Mouse (Mus musculus) spleen, postnatal 10 days (tissue): ENCODE results near the gene Crtc1.
A peak's percentile ranks its signal among the peaks of the same experiment; 100 is the strongest.

Experiments used
- DNase-seq, 2 experiments: peaks; one replicate each; pipeline ENCODE4 v3.0.0; 2021 to 2022; ENCODE audit warnings: low spot score in 2 of 2

Crtc1 gene

GRCm38 (mm10) chr8:70422722-70423121 lies 16.7 kb downstream of the Crtc1 start:
- no peak for DNase-seq

DNA sequence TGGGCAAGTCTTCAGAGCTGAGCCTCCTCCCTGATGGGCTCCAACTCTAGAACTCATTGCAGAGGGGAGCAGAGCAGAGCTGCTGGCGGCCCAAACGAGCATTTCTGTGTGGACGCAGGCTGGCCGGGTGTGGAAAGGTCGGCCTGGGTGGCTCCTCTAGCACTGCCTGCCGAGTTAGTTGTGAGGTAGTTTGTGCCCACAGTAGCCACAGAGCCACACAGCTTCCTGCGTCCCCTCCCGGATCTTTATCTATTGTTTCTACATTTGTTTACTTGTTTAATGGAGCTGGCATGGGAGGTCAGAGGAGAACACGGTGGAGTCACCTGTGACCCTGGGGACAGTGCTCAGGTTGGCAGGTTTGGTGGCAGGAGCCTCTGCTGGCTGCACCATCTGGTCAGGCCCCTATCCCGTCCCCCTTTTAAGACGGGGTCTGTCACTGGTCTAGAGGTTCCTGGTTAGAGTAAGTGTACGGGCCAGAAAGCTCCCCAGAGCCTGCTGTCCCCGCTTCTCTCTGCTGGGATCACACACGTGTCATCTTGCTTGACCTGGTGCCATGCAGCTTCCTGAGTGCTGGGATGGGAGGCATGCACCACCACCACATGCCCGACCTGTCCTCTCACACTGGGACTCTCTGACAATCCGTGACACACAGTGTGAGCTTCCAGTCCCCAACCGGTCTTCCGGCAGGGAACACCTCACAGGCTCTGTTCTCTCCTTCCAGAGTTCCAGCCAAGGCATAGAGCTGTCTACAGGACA lies 17.9 kb downstream of the Crtc1 start:
- DNase-seq = no peak

GRCm38 (mm10) chr8:70419879-70420643 lies 19.3 kb downstream of the Crtc1 start:
- no peak for DNase-seq

DNA sequence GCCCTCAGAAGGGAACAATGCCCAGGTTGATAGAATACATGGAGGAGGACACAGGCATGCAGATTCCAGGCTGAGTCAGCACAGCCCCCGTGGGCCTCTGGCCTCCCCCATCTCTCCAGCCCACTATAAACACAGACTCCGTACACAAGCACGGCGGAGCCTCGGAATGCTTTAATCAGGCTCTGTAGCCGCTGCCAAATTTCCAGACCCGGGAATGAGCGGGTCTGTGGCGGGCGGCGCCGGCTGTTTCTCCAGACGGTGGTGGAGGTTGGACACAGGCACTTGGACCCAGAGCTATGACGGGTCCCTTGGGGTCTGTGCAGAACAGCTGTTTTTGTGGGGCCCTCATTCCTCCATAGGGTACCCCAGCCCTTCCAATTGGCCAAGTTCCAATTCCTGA lies 20.4 kb downstream of the Crtc1 start:
- no peak for DNase-seq

DNA sequence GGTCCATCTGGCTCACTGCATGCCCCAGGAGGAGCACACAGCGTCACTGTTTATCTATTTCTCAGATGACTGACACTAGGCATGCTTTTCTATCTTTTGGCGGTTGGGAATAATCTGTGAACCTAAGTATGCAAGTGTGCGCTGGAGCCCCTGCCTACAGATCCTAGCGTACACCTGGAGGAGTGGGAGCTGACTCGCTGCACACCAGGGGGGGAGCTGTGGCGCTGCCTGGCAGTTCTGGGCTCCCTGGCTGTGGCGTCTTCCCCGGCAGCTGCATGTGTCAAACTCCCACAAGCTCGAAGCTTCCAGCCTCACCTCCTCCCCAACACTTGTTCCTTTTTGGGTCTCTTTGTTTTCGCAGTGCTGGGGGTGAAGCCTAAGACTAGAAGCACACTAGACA lies 21.5 kb downstream of the Crtc1 start:
- no peak for DNase-seq

- no peak for DNase-seq
Observed at GRCm38 (mm10) chr8:70416941-70417340, 22.4 kb downstream of the Crtc1 start.

DNA sequence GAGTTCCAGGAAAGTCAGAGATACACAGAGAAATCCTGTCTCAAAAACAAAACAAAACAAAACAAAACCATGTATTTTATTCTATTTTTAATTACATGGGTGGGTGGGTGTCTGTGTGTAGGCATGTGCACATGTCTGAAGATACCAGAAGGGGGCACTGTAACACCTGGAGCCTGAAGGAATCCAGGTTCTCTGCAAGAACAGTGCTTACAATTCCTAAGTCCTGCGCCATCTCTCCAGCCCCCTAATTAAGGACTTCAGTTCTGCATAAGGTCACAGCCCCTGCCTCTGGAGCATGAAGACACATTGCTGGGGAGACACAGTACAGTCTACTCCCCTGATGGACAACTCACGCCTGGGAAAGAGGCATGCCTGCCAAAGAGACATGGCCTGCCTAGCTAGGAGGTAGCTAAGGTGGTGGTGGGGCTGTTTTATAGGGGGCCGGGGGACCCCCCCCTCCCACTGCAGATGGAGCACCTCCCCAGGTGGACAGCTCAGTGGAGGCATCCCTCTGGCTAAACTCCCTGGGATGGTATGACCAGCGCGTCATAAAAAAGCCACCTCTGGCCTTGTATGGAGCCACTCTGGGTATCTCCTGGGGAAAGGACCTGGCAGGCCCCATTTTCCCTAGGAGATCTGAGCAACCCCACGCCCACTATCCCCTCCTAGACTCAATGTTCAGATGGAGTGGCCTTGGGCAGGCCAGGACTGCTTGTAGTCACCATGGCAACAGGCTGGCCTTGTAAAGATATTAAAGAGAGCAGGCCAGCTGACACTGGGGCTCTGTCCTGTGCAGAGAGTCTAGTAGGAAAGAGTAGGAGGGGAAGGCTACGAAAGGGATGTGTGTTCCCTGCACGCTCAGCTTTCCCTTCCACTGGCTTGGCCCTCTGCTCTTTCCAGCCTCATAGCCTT lies 23.6 kb downstream of the Crtc1 start:
- DNase-seq = peak; percentile 26 to 50

DNA sequence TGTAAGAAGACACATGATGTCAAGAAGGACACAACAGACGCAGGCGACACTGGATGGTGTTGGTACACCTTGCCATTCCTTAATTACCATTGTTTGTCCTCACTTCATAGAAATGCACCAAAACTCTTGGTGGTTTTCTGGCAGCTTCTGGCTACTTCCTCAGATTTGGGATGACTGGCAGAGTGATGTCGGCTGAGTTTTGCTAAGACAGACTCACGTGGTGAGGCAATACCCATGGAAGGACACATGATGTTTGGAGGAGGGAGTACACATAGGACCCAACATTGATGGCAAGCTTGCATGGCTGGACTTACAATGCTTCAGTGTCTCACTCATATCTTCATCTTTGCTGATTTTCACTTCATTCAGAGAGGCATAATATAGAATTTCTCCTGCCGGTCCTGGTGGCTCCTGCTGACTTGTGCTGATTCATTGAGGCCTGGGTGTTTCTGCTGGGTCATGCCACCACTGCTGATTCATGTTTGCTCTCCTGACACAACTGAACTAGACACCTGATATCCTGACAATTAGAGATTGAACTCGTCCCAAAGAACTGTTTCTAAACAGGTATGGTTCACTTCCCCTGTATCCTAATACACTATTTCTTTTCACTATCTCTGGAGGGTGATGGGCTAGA lies 25.0 kb downstream of the Crtc1 start:
- peak in 1 of 2 experiments; percentile 45 for DNase-seq

DNA sequence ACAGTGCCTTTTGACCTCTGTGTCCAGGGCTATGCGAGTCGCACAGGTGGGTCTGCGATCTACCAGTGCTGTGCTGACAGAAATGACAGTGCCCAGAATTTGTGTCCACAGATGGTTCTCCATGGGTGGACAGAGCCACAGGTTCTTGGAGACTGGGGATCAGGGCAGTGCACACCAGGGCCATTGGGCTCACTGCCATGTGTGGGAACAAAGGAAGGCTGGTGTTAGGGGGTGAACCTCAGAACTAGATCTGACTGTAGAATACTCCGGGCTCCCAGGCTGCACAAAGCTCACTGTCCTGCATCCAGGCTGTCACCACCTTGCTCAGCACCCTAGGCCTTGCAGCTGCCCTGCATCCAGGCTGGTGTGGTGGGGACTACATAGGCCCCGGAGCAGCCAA lies 29.1 kb downstream of the Crtc1 start:
- no peak for DNase-seq

GRCm38 (mm10) chr8:70409455-70409871 lies 29.9 kb downstream of the Crtc1 start:
- no peak for DNase-seq

DNA sequence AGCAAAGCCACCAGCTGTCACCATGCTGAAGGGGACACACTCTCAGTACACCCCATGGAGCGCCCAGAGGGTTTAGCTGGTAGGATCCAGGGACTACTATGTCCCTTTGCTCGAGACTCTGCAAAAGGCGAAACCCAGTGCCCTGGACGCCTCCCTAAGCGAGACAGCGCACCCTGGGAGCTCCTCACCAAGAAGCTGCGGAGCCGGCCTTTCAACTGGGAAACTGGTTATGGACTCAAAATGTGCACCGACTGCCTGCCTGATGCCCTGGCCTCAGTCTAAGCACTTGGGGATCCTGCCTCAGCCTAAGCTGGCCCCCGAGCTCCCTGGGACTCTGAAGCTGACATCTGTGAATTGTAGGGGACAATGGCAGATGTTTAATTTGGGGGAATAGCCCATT lies 30.4 kb downstream of the Crtc1 start:
- DNase-seq = no peak

DNA sequence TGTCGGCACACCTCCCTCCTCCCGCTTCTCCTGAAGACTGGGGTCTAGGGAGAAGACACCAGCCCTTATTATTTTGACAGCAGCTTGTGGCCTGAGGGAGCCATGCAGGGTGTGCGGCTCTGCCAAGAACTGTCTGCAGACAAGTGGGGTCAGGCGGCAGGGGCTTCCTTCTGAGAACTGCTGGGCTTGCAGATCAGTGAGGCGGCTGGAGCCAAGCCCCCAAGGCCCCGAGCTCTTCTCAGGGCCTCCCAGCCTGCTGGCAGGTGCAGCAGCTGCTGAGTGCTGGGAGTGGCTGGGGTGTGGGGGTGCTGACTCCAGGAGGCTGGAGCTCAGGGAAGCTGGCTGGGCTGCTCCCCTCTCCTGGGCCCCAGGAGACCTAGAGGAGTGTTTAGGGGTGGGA lies 31.1 kb downstream of the Crtc1 start:
- no peak for DNase-seq

DNA sequence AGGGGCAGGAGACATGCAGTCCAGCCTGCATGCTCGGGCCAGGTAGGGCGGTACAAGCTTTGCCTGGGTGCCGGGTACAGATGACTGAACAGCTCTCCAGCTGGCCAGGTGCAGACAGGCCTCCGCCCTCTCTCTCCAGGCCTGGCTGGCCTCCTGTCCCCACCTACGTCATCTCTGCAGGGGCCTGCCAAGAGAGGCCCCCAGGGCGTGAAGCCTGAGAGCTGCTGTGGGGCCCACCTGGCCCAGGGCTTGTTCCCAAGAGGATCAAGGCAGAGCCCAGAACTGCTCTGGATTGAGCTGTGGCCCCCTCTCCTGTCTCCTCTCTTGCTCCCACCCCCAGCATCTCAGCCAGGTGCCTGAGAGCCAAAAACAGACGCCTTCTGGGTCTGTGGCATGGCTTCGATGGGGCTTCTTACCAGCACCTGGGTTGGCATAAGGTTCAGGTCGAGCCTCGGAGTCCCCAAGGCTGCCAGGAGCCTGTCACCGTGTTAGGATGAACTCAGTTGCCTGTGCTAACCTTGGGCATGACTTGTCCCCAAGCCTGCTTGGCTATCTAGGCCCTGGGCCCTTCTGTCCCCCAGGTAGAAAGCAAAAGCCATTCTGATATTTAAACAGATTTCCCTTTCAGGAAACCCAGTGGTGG lies 32.8 kb downstream of the Crtc1 start:
- DNase-seq = no peak

DNA sequence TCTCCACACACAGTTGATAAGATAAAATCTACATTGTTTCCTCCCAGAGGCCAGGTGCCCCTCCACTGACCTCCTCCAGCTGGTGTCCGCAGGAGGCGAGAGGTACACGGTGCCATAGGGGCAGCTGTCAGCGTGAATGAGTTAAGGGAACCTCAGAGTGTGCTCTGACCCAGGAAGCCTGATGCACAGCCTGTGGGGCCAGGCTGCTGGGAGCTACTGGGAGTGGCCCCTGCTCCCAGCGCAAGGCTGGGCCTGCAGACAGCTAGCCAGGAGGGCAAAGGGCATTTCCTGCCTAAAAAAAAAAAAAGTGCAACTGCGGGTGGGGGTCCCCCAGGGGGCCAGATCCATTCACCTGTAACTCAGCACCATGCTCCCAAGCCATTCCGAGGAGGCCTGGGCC lies 34.2 kb downstream of the Crtc1 start:
- no peak for DNase-seq

DNA sequence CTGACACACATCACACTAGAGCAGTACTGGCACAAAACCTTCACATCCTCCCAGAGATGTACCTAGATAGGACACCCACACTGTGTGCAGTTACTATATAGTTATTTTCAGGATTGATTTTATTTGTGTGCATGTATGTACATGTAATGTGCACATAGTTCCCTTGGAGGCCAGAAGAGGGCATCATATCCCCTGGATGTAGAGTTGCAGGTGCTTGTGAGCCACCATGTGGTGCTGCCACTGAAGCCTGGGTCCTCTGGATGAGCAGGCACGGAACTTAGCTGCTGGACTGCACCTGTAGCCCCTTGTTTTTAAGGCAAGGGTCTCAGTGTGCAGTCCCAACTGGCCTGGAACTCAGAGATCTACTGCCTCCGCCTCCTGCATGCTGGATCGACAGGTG lies 35.2 kb downstream of the Crtc1 start:
- DNase-seq = no peak

DNA sequence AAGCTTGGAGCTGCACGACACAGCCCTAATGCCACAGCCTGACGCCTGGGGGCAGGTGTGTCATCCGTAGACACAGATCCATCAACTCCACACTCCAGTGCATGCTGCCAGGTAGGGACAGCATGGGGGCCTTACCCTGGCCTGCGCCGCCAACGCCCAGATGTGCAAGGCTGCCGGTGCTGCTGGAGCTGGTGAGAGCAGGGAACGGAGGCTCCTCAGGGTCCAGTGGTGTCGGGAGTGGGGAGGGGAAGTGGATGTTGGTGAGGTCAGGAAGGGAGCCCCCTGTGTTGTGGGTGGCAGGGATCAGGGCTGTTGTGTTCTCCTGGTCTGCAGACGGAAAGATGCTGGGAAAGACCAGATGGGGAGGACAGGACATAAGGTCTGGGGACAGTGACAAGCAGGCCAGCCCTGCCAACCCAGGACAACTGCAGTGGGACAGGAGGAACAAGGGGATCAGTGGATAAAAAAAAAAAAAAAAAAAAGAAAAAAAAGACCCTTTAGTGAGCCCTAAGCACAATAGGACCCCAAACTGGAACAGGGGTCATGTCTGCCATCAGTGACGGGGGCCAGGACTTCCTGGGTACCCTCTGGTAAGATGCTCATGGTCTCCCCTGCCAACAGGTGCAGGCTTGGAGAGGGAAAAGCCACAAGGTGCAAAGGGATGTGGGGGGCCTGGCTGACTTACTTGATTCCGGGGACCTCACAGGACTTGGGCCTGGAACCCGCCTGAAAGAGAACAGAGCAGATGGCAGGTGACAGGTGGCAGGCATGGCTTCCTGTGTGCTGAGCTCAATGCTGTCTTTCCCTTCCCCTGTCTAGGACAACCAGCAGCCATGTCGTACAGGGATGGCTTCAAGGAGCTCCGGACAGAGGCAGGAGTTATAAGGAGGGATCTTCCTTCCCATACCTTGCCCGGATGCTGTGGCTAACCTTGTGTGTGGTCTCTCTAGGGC lies 41.5 kb downstream of the Crtc1 start:
- DNase-seq = no peak

GRCm38 (mm10) chr8:70396184-70396583 lies 43.2 kb downstream of the Crtc1 start:
- no peak for DNase-seq

GRCm38 (mm10) chr8:70395649-70396048 lies 43.7 kb downstream of the Crtc1 start:
- no peak for DNase-seq

DNA sequence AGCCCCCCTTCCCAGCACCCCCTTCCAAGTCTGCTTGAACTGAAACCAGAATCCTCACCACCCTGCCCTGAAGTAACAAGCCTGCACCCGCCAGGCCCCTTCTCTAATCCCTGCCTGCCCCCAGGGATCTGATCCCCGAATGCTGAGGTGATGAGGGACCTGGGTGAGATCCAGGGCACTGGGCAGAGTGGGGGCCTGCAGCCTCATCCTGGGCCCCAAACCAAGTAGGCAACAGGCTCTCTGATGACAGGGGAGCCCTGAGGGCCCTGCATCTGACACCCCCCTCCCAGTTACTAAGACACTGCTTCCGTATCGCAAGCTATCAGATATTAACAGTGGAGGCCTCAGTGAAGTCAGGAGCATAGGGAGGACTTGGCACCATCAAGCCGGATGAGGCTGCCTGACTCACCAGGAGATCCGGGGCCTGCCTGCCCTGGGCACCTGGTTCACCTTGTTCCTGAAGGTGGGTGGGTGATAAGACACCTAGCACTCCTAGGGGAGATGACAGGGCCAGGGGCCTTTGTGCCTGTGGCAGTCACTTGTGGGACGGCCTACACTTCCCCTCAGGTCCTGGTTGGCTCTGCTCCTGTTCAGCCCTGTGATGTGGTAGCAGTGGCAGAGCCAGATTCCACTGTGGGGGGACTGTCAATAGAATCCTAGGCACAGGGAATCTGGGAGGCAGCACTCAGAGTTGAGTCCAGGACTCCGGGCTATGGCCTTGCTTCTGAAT lies 44.9 kb downstream of the Crtc1 start:
- DNase-seq = no peak
